Mouse (Mus musculus) cerebral cortex, adult 2 months (tissue): Measurements from ENCODE around the gene 5530400C23Rik.

Experiments used
- WGBS: fragments of 180-500 bp; shearing (Covaris S2); methylation state at CpG from one replicate; pipeline ENCODE4 v1.1.7; 2018; 5-methylcytosine and 5-hydroxymethylcytosine counted together

5530400C23Rik gene

GRCm38 (mm10) chr6:133291916-133292315 lies at the start of gene 5530400C23Rik:
5530400C23Rik (plus strand) TSS chr6:133292216.

GRCm38 (mm10) chr6:133305952-133306715 lies 14.1 kb downstream of the 5530400C23Rik start:
- 62% methylated on average over 3 of the region's 3 CpGs for WGBS

GRCm38 (mm10) chr6:133313896-133314295 lies 21.9 kb downstream of the 5530400C23Rik start:
- WGBS: 82% methylated on average over 2 of the region's 2 CpGs

GRCm38 (mm10) chr6:133338535-133338934 lies 46.5 kb downstream of the 5530400C23Rik start:
- 45% methylated on average over 1 of the region's 1 CpGs for WGBS

- WGBS: 77% methylated on average over 5 of the region's 5 CpGs
These were observed 49.7 kb downstream of the 5530400C23Rik start for GRCm38 (mm10) chr6:133341731-133342130.
